Comparison of ENCODE assay signal across 25 mouse cellular contexts in the genomic region with DNA sequence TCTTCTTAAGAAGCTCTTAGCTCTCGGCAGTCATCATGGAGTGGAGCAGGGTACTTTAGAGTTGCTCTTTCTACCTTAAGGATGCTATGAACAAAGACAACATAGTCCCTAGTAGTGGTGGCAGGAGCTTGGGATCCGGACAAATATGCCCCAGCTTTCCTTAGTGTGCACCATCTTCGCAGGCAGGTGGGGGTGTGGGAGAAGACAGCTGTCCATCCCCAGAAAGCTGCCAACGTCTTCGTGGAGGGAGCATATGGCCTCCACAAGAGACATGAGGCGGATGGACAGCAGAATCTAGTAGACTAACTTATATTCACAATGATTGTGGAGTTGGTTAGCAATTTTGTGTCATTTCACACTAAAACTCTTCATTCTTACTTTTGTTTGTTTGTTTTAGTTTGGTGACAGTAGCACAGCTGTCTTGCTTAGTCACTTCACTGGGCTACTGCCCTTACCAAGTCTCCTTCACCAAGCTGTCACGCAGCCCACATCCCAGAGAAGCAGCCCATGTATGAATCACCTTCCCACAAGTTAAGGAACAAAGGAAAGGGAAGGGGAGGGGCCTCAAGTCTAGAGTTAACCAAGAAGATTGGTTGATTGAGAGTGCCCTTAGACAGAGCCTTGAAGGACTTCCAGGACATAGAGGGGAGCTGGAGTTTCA.
DNase-seq lines count a peak whose midpoint lies in the region; TF ChIP-seq lines count a peak whose summit lies in the region.
"Had no signal": no experiment of that assay in that cellular context is flagged by ENCODE, and none has a peak within 500 bp of the region (broad histone marks: within the 10 kb centered on the region; RNA-seq: fewer than 3 reads in every experiment).

No protein-coding gene starts in this region.

- no peak overlapping the region for H3K4me3 ChIP-seq in myocyte
- H3K4me3 ChIP-seq: embryonic facial prominence, embryonic 12.5 days; embryonic facial prominence, embryonic 15.5 days; heart, adult 2 months; heart, embryonic 10.5 days; heart, embryonic 13.5 days had no signal

- H3K27me3 ChIP-seq in myocyte (ENCODE audit: control insufficient read depth, insufficient read depth, insufficient read length): no peaks in the 10 kb centered on the region
- H3K27me3 ChIP-seq: embryonic facial prominence, embryonic 12.5 days; embryonic facial prominence, embryonic 15.5 days; heart, embryonic 13.5 days; Patski had no signal

- H3K36me3 ChIP-seq in myocyte (ENCODE audit: control insufficient read depth, insufficient read depth): no peaks in the 10 kb centered on the region
- H3K36me3 ChIP-seq: embryonic facial prominence, embryonic 12.5 days; embryonic facial prominence, embryonic 15.5 days; heart, embryonic 10.5 days; heart, embryonic 13.5 days had no signal

- no peak for TF ChIP-seq POLR2A in myocyte (IDR thresholded peaks at IDR 0.05; ENCODE audit: insufficient read length, low read depth)

- H3K4me2 ChIP-seq in myocyte (ENCODE audit: low read depth): peak overlapping the region; percentile 54
- H3K4me2 ChIP-seq: embryonic facial prominence, embryonic 12.5 days; embryonic facial prominence, embryonic 15.5 days; heart, embryonic 13.5 days; hindbrain, embryonic 14.5 days had no signal

- peak; percentile 17 for DNase-seq in cerebellum, postnatal 14 days
- no peak for DNase-seq in cerebellum, postnatal 36 days
- DNase-seq in layer of hippocampus, adult 9-11 months: peak; percentile 24
- DNase-seq in layer of hippocampus, adult 11-12 months (ENCODE audit: low spot score): no peak
- DNase-seq in right cerebral cortex, adult 18-20 months: peak; percentile 20
- DNase-seq in right cerebral cortex, postnatal 36 days (ENCODE audit: low spot score in 2 of 2): no peak
- no peak for DNase-seq in T-cell, adult 2 months (ENCODE audit: low spot score)
- DNase-seq: adrenal gland, adult 2 months; adrenal gland, postnatal 14 days; B cell, adult 2 months; cerebellum, adult 2 months; cerebellum, adult 9-11 months; forebrain, postnatal 0 days; gastrocnemius, postnatal 10 days; gastrocnemius, postnatal 36 days; heart, adult 2 months; heart, postnatal 14 days; heart, postnatal 4 days had no signal

- H3K79me2 ChIP-seq in myocyte (ENCODE audit: control insufficient read depth, insufficient read depth): no peaks in the 10 kb centered on the region

- H3ac ChIP-seq in myocyte (ENCODE audit: control insufficient read depth, insufficient read length): no peak overlapping the region

TF ChIP-seq in myocyte, 11 proteins besides CTCF, POLR2A, EP300 and RAD21:
- peak in 1 of 3 experiments; percentile 38 for TF ChIP-seq MYOG (IDR thresholded peaks at IDR 0.05; ENCODE audit: control insufficient read depth in 1 of 3, insufficient read depth in 1 of 3, insufficient read length in 2 of 3, low read depth in 2 of 3)
- no peak for TF ChIP-seq USF1 (IDR thresholded peaks at IDR 0.05; ENCODE audit: low read depth)
- TF ChIP-seq MYOD1 (IDR thresholded peaks at IDR 0.05; ENCODE audit: control insufficient read depth in 1 of 3, insufficient read length in 2 of 3, low read depth in 2 of 3): peak in 2 of 3 experiments; percentile 4 to 59

Comparison
In these comparisons a context has a peak if more than half of its experiments do, and no peak if none do; other contexts are left out.
1. DNase-seq: peak in cerebellum, postnatal 14 days (2 of 2), layer of hippocampus, adult 9-11 months (single experiment) and right cerebral cortex, adult 18-20 months (single experiment); none in cerebellum, postnatal 36 days (0 of 2), layer of hippocampus, adult 11-12 months (single experiment), right cerebral cortex, postnatal 36 days (0 of 2) and T-cell, adult 2 months (single experiment).